Mouse (Mus musculus): ENCODE measurements around the gene Gm11020.
"Not testable (repeated sequence)": the region's sequence is repeated elsewhere in the genome, so short reads cannot be mapped to it uniquely, and the experiment has no call there.

Gene Gm11020

DNA sequence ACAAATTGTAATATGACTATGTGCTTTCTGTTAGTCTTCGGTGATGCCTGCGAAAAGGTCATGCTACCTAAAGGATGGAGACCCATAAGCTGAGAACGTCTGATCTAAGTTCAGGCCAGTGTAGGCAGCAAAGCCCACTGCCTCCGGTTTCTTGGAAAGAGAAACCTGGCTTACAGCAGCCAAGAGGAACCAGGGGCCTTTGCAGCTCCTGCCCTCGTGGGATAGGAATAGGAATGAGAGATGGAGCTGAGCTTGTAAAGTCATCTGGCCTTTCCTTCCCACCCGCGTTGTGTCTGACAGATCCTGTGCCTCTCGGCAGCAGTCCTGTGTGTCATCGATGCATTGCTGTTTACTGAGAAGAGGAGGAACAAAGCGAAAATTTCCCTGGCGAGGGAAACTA, at the start of gene Gm11020:
Gene Gm11020 (plus strand): TSS at position 301 of the 400 bp plus-strand sequence.
- not testable (repeated sequence) for DNase-seq (ENCODE audit: low read depth in 1 of 2, low spot score in 2 of 2)

DNA sequence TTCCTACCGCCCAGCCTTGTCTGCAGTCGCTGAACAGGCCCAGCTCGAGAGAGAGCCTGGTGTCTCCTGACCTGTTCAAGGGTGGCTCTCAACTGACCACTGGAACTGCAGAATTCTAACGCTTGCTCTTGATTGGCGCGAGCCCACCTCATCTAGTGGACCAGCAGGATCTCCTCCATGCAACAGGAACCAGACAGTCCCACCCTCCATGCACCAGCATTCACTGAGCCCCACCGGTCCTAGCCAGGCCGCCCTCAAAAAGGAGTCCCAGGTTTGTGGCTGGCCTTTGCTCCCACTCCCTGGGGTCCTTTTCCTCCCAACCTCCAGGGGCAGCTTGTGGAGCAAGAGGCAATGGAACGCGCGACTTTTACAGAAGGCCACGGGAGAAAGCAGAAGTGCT, 28.3 kb upstream of the Gm11020 start, which contains the start of gene Cmtm2a:
Gene Cmtm2a (minus strand): TSS at position 101 of the 400 bp plus-strand sequence.
- not testable (repeated sequence) for DNase-seq (ENCODE audit: low read depth in 1 of 2, low spot score in 2 of 2)

DNA sequence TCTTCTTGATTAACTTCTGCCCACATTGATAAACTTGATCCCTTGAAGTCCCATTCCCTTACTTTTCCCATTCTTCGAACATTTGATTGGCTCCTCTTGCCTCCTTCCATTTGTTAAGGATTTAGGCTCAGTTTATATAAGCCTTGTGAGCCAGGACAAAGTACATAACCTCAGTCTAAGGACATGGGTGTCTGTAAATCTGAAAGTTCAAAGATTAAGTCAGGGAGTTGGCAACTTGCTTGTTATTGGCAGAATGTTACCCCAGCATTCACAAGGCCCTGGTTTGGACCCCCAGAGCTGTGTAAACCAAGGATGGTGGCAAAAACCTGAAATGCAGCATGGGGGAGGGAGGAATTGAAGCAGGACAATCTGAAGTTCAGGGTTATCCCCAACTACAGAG, 27.0 kb upstream of the Gm11020 start:
- no peak for DNase-seq (ENCODE audit: low read depth in 1 of 2, low spot score in 2 of 2)

DNA sequence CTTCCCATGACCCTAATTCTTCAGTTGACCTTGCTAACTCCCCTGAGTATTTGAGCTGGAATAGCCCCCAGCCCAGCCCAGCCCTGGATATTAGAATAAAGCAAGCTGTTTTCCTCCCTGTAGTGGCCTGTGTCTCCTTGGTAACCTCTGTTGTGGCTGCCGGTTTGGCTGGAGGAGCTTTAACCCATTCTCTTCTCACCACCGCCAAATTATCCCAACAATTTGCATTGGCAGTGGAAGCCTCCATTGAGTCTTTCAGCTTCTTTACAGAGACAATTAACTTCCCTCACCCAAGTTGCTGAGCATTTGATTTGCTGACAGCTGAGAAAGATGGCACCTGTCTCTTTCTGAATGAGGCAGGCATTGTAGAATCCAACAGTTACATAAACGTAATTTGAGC, 19.8 kb upstream of the Gm11020 start:
- DNase-seq (ENCODE audit: low read depth in 1 of 2, low spot score in 2 of 2): not testable (repeated sequence)

DNA sequence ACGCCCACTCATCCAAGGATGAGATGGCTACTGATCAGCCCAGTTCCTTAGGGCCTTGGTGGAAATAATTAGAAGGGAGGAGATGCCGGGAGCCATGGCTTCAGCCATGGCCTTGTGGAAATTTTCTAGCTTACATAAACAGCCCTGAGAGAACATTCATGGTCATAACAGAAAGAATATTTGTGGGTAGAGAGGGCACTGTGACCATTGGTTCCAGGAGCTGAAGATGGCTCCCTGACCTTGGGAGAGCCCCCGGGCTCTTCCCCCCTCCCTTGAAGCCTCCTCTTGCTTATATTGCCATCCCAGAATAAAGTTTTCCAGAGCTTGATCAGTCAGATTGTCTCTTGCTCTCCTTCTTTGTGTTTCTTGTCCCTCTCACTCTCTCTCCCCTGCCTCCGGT, 18.8 kb upstream of the Gm11020 start:
- not testable (repeated sequence) for DNase-seq (ENCODE audit: low read depth in 1 of 2, low spot score in 2 of 2)

DNA sequence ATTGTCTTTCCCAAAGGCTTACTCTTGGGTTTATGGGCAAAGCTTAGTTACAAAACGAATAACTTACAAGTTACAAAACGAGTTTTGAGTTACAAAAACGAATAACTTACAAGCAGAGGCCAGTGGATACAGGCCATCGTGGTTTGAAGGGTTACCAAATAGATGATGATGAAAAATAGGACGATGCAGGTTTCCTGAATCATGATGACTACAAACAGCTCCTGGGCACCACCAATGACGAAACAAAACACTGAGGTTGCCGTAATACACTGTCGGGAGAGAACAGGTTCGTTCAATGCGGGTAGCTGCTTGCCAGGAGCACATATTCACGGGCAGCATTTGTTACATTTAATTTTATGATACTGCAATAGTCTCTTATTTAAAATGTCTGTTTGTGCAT, 16.4 kb upstream of the Gm11020 start:
- DNase-seq (ENCODE audit: low read depth in 1 of 2, low spot score in 2 of 2): no peak

DNA sequence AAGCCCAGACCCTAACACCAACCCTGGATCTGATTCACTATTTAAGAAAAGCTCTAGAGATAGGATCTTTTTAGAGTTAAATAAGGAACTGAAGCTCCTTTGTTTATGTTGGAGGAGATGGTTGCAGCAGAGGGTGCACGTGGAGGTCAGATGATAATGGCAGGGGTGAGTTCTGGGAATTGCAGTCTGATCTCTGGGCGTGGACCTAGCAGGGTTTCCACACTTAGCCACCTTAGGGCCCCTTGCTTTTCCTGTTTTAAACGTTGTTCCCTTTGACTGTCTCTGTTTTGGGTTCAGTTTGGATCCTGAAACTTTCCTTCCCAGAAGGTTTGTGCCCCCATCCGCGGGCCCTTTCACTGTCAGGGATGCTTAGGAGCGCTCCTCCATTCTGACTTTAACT, 13.0 kb upstream of the Gm11020 start:
- not testable (repeated sequence) for DNase-seq (ENCODE audit: low read depth in 1 of 2, low spot score in 2 of 2)

DNA sequence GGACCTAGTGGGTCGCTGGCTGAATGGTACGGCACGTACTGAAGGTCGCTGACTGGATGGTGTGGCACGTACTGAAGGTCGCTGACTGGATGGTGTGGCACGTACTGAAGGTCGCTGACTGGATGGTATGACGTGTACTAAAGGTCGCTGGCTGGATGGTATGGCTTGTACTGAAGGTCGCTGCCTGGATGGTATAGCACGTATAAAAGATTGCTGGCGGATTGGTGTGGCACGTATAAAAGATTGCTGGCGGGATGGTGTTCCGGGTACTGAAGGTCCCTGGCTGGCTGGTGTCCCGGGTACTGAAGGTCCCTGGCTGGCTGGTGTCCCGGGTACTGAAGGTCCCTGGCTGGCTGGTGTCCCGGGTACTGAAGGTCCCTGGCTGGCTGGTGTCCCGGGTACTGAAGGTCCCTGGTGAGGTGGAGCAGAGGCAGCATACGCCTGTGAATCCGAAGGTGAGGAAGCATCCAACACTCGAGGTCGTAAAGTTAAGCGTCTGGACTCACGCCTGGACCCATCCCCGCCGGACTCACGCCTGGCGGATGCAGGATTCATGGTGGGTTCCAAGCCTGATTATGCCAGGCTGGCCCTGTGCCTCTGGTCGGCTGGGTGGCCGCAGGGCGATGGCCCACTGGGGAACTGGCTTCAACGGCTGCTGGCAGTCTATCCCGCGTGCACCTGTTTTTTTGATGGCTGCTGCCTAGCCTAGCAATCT, 11.8 kb upstream of the Gm11020 start, which contains the start of the genes Gm45711 and Cmtm1:
Gene Gm45711 (minus strand): TSS at position 641 of the 715 bp plus-strand sequence.
Gene Cmtm1 (minus strand): TSS at position 705 of the 715 bp plus-strand sequence.
- not testable (repeated sequence) for DNase-seq (ENCODE audit: low read depth in 1 of 2, low spot score in 2 of 2)

DNA sequence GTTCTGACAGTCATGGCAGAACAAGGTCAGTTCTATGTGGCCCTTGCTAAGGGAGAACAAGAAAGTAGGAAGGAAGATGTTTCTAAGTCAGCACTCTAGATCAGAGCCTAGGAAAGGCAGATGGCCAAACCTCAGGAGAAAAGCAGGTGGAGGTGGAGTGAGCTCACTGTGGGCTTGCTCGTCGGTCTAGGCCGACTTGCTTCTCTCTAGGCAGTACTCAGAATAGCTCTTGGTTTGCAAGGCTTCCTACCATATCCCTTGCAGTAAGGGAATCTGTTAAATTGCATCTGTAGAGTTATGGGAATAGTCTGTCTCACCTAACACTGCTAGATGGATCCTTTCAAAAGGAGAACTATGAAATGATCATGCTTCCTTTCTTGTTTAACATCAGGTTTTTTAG, 9.3 kb upstream of the Gm11020 start:
- DNase-seq (ENCODE audit: low read depth in 1 of 2, low spot score in 2 of 2): not testable (repeated sequence)

DNA sequence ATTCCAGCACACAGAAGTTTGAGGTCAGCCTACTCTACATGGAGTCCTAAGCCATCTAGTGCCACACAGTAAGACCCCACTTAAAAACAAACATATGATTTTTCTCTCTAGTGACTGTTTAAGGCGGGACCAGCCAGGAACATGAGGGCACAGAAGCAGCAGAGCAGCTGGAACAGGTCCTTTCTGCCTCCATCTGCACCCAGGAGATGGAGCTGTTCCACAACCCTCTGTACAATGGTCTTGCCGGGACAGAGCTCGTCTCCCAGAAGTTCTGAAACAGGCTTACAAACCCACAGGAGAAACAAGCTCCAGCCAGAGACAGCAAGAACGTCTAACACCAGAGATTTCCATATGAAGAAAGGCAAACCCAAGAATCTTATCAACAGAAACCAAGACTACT, 8.1 kb upstream of the Gm11020 start:
- DNase-seq (ENCODE audit: low read depth in 1 of 2, low spot score in 2 of 2): no peak

DNA sequence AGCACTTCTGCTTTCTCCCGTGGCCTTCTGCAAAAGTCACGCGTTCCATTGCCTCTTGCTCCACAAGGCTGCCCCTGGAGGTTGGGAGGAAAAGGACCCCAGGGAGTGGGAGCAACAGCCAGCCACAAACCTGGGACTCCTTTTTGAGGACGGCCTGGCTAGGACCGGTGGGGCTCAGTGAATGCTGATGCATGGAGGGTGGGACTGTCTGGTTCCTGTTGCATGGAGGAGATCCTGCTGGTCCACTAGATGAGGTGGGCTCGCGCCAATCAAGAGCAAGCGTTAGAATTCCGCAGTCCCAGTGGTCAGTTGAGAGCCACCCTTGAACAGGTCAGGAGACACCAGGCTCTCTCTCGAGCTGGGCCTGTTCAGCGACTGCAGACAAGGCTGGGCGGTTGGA, 563 bp downstream of the Gm11020 start, which contains the start of gene Cmtm2b:
Gene Cmtm2b (plus strand): TSS at position 301 of the 400 bp plus-strand sequence.
- not testable (repeated sequence) for DNase-seq (ENCODE audit: low read depth in 1 of 2, low spot score in 2 of 2)

DNA sequence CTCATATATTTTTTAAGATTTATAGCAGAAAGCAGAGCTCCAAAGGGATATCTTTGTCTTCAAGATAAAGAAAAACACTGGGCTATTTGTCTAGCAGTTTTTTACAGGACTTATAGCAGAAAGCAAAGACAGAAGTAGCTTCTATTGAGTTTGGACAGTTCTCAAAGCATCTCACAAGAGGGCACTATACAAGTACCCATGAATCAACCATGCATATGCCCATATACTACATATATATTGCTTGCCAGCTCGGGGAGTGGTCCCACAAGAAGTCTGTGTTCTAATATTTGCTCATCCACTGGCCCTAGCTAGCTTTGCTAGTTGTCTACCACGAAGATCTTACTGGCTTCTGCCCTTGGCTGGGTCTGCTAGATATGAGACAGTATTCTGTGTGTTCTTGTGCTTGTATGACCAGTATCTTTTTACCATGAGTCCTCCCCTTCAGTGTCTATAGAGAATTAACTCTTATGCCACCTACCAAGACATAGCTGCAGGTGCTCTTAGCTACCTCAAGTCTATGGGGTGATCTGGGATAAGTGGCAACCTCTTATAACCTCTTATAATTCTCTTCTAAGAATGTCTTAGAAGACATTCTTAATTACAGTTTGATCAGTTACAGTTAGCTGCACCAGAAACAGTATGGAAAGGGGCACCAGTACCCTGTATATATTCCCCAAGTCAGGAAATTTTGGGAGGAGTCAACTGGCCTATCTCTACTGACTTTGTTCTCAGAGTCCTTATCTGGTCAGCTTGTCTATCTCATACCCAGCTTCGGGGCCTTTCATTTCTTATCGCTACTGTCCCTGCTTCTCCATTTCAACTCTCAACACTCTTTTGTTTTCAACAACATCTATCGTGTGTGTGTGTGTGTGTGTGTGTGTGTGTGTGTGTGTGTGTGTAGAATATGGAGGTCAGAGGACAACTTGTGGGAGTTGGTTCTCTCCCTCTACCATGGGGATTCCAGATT, 11.6 kb downstream of the Gm11020 start:
- DNase-seq (ENCODE audit: low read depth in 1 of 2, low spot score in 2 of 2): no peak

DNA sequence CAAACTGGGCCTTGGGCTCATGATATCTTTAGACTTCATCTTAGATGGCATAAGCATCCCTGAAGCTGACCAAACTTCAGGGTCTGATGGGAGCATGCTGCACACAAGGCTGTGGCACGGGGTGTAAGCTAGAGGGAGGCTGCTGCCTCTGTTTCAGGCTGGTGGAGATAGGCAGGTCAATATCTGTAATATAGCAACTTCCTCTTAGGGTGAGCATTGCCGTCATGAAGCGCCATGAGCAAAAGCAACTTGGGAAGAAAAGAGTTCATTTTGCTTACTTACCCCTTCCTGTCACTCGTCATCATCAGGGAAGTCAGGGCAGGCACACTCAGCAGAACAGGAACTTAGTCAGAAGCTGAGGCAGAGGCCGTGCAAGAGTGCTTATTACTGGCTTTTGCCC, 12.4 kb downstream of the Gm11020 start:
- DNase-seq (ENCODE audit: low read depth in 1 of 2, low spot score in 2 of 2): peak in 1 of 2 experiments; percentile 13

DNA sequence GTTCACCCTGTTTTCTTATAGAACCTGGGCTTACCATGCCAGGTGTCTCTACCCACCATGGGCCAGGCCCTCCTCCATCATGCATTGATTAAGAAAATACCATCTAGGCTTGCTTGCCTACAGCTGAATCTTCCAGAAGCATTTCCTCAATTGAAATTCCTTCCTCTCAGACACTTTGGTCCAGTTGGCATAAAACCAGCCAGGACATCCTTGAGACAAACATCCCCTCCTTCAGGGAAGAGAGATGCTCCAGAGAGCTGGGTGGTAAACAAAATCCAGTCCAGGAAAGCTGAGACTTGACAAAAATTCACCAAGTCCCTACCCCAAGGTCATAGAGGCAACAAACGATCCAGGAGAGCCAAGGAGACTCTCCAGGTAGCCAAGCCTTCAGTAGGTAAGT, 12.8 kb downstream of the Gm11020 start:
- DNase-seq (ENCODE audit: low read depth in 1 of 2, low spot score in 2 of 2): no peak

DNA sequence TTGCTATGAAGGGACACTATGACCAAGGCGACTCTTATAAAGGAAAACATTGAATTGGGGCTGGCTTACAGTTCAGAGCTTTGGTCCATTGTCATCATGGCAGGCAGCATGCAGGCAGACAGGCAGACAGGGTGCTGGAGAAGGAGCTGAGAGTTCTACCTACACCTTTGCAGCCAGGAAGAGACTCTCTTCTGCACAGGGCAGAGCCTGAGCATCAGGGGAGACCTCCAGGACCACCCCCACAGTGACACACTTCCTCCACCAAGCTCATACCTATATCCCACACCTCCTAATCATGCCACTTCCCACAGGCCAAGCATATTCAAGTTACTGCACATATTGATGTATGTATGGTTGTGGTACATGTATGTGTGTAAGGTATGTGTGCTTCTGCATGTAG, 15.4 kb downstream of the Gm11020 start:
- DNase-seq (ENCODE audit: low read depth in 1 of 2, low spot score in 2 of 2): no peak

DNA sequence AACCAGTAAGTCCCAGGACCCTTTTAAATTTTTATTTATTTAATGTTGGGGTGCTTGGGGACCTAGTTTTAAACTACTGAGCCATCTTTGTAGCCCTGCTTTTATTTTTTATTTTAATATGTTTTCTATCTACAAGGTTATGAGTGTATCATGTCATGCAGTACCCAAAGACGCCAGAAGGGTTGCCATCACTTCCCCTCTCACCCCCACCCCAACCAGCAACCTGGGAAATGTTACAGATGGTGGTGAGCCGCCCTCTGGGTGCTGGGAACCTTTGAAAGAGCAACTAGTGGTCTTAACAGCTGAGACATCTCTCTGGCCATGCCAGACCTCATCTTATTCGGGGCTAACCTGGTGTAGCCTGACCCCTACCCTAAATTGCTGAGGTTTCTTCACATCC, 16.5 kb downstream of the Gm11020 start:
- DNase-seq (ENCODE audit: low read depth in 1 of 2, low spot score in 2 of 2): no peak

DNA sequence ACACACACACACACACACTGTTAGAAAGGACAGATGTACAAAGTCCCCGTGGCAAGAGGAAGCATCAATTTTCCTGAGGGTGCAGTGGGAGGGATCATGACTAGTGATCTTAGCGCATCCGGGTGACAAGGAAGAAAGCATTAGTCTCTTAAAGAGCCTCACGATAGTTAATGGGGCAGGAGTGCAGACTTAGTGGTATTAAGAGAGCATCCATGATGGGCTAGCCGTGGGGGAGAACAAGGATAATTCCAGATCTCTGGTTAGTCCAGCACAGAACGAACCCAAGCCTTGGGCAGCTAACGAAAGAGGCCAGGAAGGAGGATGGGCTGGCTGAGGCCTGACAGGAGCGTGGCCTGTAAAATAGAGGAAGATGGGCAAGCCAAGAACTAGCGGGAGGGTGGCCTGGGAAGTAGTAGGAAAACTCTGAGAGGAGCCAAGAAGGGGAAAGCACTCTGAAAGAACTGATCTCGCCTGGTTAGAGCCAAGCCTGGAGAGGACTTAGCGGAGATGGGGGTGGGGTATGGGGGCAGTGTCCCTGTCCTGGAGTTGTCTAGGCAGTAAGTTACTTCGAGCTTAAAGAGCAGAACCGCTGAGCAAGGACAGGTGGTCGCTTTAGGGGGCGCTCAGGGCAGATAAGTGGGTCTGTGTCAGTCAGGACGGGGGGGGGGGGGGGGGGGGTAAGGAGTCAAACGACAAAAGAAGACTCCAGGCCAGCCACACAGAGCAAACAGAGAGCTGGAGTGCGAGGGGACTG, 18.0 kb downstream of the Gm11020 start, which contains the start of gene Cmtm3:
Gene Cmtm3 (plus strand): TSS at position 182 of the 754 bp plus-strand sequence.
- peak in 1 of 2 experiments; percentile 6 for DNase-seq (ENCODE audit: low read depth in 1 of 2, low spot score in 2 of 2)

DNA sequence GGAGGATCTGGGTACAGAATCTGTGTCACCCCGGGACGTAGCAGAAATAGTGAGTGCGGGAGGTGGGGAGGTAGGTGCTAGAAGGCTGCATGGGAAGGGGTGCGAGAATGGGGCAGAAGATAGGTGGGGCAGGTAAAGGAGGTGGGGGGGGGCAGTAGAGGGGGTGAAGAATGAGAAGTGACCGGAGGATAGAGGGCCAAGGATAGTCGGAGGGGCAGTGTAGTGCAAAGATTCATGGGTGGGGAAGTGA, 18.5 kb downstream of the Gm11020 start:
- DNase-seq (ENCODE audit: low read depth in 1 of 2, low spot score in 2 of 2): no peak

DNA sequence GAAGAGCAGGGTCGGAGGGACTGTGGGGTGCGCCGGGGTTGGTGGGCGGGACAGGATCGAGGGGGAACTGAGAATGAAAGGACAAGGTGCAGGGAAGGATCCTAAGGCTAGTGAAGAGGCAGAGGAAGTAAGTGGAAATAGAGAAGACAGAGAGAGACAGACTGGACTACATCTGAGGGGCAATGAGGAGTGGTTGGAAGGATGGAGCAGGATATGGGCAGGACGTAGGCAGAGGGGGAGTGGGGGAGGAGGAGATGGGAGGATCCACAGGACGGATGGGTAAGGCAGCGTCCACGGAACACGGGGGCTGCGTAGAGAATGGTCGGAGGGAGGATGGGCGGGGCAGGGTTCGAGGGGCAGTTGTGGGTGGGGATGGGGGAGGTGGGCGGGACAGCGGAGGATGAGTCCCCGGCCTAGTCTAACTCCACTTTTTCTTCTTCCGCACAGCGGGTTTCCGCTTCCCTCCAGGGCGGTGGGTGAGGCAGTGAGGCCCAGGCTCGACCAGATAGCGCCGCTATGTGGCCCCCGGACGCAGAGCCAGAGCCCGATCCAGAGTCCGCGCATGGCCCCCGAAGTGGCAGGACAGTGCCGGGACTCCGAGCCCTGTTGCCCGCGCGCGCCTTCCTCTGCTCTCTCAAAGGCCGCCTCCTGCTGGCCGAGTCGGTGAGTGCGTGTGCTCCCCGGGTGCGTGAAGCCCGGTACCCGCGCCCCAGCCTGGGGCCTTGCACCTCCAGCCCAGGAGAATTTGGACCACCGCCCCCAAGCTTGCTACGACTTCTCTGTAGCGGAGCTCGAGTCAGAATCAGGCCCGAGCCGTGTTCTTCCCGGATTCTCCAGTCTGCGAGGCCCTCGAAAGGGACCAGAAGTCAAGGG, 19.1 kb downstream of the Gm11020 start:
- peak; percentile 57 to 75 for DNase-seq (ENCODE audit: low read depth in 1 of 2, low spot score in 2 of 2)

DNA sequence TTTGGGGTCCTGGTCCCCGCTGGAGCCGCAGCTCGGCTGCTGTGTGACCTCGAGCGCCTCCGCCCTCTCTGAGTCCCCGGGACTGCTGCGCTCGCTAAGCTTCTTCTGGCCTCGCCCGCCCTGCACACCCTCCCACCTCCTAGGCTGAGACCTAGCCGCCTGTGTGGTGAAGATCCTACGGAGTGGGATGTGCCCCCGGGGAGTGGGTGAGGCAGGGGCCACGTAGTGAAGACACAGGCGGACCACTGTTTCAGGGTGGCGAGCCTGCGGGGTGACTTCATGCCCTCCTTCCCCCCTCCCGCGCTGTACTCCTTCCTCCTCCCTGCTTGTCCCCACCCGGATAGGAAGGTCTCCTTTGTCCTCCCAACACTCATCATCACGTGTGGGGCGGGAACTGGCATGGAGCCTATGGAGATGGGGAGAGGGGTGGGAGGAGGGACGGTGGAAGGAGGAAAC, 19.8 kb downstream of the Gm11020 start:
- peak; percentile 20 to 35 for DNase-seq (ENCODE audit: low read depth in 1 of 2, low spot score in 2 of 2)

Measured in monocyte, adult 2 months (primary cell).